Mouse (Mus musculus): ENCODE results near the gene Hoxa13. TPM values are rescaled to one million over a fixed set of nuclear protein-coding genes. Genes with fewer than 3 reads are reported as not detected.
A peak's percentile ranks its signal among the peaks of the same experiment; 100 is the strongest.

The Hoxa13 gene
- total RNA-seq, 2 experiments from 2014 or later: not detected

- ATAC-seq (ENCODE audit: poor library complexity, severe bottlenecking): peak; percentile 27; the same call in 1 of the 2 replicates
Observed at GRCm38 (mm10) chr6:52212556-52213118, 48.0 kb downstream of the Hoxa13 start.

GRCm38 (mm10) chr6:52211961-52212360, 48.7 kb downstream of the Hoxa13 start:
- no peak for ATAC-seq (ENCODE audit: poor library complexity, severe bottlenecking)

- peak; percentile 90 for ATAC-seq (ENCODE audit: poor library complexity, severe bottlenecking)
Observed at GRCm38 (mm10) chr6:52211170-52211935, 49.3 kb downstream of the Hoxa13 start.

GRCm38 (mm10) chr6:52209685-52210046, 51.0 kb downstream of the Hoxa13 start:
- ATAC-seq (ENCODE audit: poor library complexity, severe bottlenecking): no peak

GRCm38 (mm10) chr6:52208868-52209684, 51.6 kb downstream of the Hoxa13 start:
- ATAC-seq (ENCODE audit: poor library complexity, severe bottlenecking): no peak

- ATAC-seq (ENCODE audit: poor library complexity, severe bottlenecking): no peak
Observed at GRCm38 (mm10) chr6:52208072-52208867, 52.4 kb downstream of the Hoxa13 start, which contains the start of gene Hoxa6. Gene Hoxa6, minus strand, starts transcription at chr6:52208722.

Other genes starting within 250 kb of the Hoxa13 start
- 178 and 191 TPM in 2 replicates for gene Skap2, start 248.3 kb downstream of the Hoxa13 start, total RNA-seq (2015)
- 293 and 359 TPM in 2 replicates for gene Skap2, start 248.3 kb downstream of the Hoxa13 start, total RNA-seq (2017)
- 0.11 TPM in 1 of 2 replicates, not detected in the other for gene Hoxa1, start 102.6 kb downstream of the Hoxa13 start, total RNA-seq (2015)
- 0.37 TPM in 1 of 2 replicates, not detected in the other for gene Hoxa1, start 102.6 kb downstream of the Hoxa13 start, total RNA-seq (2017)
- gene Hoxa2, start 96.0 kb downstream of the Hoxa13 start, total RNA-seq (2015): not detected in 2 replicates
- gene Hoxa2, start 96.0 kb downstream of the Hoxa13 start, total RNA-seq (2017): not detected in 2 replicates
- not detected in 2 replicates for gene 5730596B20Rik, start 83.4 kb downstream of the Hoxa13 start, total RNA-seq (2015)
- gene 5730596B20Rik, start 83.4 kb downstream of the Hoxa13 start, total RNA-seq (2017): not detected in 2 replicates
- gene Hoxa4, start 69.1 kb downstream of the Hoxa13 start, total RNA-seq (2015): 0.27 TPM in 1 of 2 replicates, not detected in the other
- gene Hoxa4, start 69.1 kb downstream of the Hoxa13 start, total RNA-seq (2017): 0.28 TPM in 1 of 2 replicates, not detected in the other
- 0.09 and 0.13 TPM in 2 replicates for gene Hoxa5, start 56.3 kb downstream of the Hoxa13 start, total RNA-seq (2015)
- 0.18 TPM in 1 of 2 replicates, not detected in the other for gene Hoxa5, start 56.3 kb downstream of the Hoxa13 start, total RNA-seq (2017)
- gene Hoxa6, start 52.2 kb downstream of the Hoxa13 start, total RNA-seq (2015): not detected in 2 replicates
- not detected in 2 replicates for gene Hoxa6, start 52.2 kb downstream of the Hoxa13 start, total RNA-seq (2017)
- gene Hoxa3, start 47.5 kb downstream of the Hoxa13 start, total RNA-seq (2015): 0.93 TPM in 1 of 2 replicates, not detected in the other
- gene Hoxa3, start 47.5 kb downstream of the Hoxa13 start, total RNA-seq (2017): not detected in 2 replicates
- gene Gm28308, start 47.5 kb downstream of the Hoxa13 start, total RNA-seq (2015): not detected in 2 replicates
- not detected in 2 replicates for gene Gm28308, start 47.5 kb downstream of the Hoxa13 start, total RNA-seq (2017)
- 1.2 and 1.8 TPM in 2 replicates for gene Hoxa7, start 39.0 kb downstream of the Hoxa13 start, total RNA-seq (2015)
- 0.53 and 0.73 TPM in 2 replicates for gene Hoxa7, start 39.0 kb downstream of the Hoxa13 start, total RNA-seq (2017)
- gene Hoxa9, start 29.8 kb downstream of the Hoxa13 start, total RNA-seq (2015): 0.36 and 1.2 TPM in 2 replicates
- gene Hoxa9, start 29.8 kb downstream of the Hoxa13 start, total RNA-seq (2017): 1.5 and 2.0 TPM in 2 replicates
- 0.07 TPM in 1 of 2 replicates, not detected in the other for gene Hoxa10, start 20.0 kb downstream of the Hoxa13 start, total RNA-seq (2015)
- 0.11 TPM in 1 of 2 replicates, not detected in the other for gene Hoxa10, start 20.0 kb downstream of the Hoxa13 start, total RNA-seq (2017)
- gene Hoxa11, start 15.1 kb downstream of the Hoxa13 start, total RNA-seq (2015): not detected in 2 replicates
- gene Hoxa11, start 15.1 kb downstream of the Hoxa13 start, total RNA-seq (2017): not detected in 2 replicates
- not detected in 2 replicates for gene Evx1, start 52.6 kb upstream of the Hoxa13 start, total RNA-seq (2015)
- not detected in 2 replicates for gene Evx1, start 52.6 kb upstream of the Hoxa13 start, total RNA-seq (2017)